Mouse (Mus musculus) olfactory bulb, adult 2 months (tissue): ENCODE results near the gene Uck1.

ENCODE experiments used
- CTCF ChIP-seq: fragments of 200-500 bp; IDR thresholded peaks from 2 replicates; pipeline ENCODE4 v1.5.1; 2012; ENCODE audit warnings: low read depth, mild to moderate bottlenecking, low read length, moderate library complexity; ENCODE audit not compliant: insufficient read depth
- POLR2A ChIP-seq: fragments of 200-500 bp; IDR thresholded peaks from 2 replicates; pipeline ENCODE4 v1.6.1; 2012; ENCODE audit warnings: mild to moderate bottlenecking, low read depth, low read length, moderate library complexity; ENCODE audit not compliant: insufficient read depth

DNA sequence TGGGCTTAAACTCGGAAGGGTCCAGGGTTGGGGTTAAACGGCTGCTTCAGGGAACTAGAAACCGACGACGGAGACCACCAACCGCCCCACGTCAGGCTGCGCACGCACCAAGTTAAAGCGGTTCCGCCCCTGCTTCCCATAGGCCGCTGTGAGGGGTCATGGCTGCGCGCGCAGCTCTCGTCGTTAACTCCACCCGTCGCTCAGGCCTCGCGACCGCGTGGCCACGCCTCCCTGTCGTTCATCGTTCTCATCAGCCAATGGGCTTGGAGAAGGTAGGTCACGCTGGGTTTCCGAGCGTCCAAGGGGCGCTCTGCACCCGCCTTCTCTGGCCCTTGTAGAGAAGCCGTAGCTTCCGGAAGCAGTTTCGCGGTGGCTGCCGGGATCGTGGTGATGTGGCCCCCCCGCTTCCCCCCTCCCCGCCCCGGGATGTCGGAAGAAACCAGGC is 28.0 kb upstream of the Uck1 start, which contains the start of gene Swi5:
- TF ChIP-seq CTCF (no peak), POLR2A (peak; percentile 72)
